Mouse (Mus musculus): ENCODE data around the gene Crybb2. TPM values are rescaled to one million over a fixed set of nuclear protein-coding genes. Genes with fewer than 3 reads are reported as not detected.
A peak's percentile ranks its signal among the peaks of the same experiment; 100 is the strongest.

The Crybb2 gene
- polyA plus RNA-seq, 1 experiment = not detected

GRCm38 (mm10) chr5:113026706-113027105, 43.2 kb downstream of the Crybb2 start:
- 93% methylated on average over 5 of the region's 5 CpGs for WGBS
- H3K27ac ChIP-seq (ENCODE audit: insufficient read depth, low read depth, low read length) = no peak overlapping the region
- TF ChIP-seq CTCF (IDR thresholded peaks at IDR 0.05; ENCODE audit: insufficient read depth, low read depth, low read length) = no peak
- TF ChIP-seq POLR2A (IDR thresholded peaks at IDR 0.05; ENCODE audit: insufficient read depth, low read depth, low read length) = no peak
- H3K4me1 ChIP-seq (ENCODE audit: control insufficient read depth, insufficient read depth, low read length) = peaks cover 17% of the 10 kb centered on the region
- H3K4me3 ChIP-seq (ENCODE audit: insufficient read depth, low read depth, low read length) = no peak overlapping the region

- WGBS = 37% methylated on average over 18 of the region's 18 CpGs
- Histone ChIP-seq H3K4me1 (ENCODE audit: control insufficient read depth, insufficient read depth, low read length) (peaks cover 27% of the 10 kb centered on the region), H3K27ac (ENCODE audit: insufficient read depth, low read depth, low read length) (no peak overlapping the region), H3K4me3 (ENCODE audit: insufficient read depth, low read depth, low read length) (no peak overlapping the region)
- TF ChIP-seq CTCF (IDR thresholded peaks at IDR 0.05; ENCODE audit: insufficient read depth, low read depth, low read length) = no peak
- TF ChIP-seq POLR2A (IDR thresholded peaks at IDR 0.05; ENCODE audit: insufficient read depth, low read depth, low read length) = no peak
Measured at GRCm38 (mm10) chr5:113024154-113024764, 45.7 kb downstream of the Crybb2 start.

DNA sequence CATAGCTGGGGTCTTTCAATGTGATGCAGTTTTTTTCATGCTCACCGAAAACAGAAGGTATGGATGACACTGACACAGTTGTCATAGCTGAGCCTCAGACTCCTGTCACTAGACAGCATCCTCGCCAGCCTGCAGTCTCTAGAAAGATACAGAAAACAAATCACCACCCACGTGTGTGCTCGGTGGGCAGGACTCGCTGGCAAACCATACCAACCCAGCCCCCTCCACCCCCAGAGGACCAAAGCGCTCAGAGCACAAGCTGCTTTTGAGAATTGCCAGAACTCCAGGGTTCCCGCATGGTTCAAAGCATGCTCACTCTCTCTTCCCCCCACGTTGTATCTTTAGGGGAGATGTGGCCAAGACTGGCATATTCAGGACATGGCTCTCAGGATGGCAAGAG, 51.7 kb downstream of the Crybb2 start:
- WGBS = 12% methylated on average over 8 of the region's 8 CpGs
- TF ChIP-seq POLR2A (IDR thresholded peaks at IDR 0.05; ENCODE audit: insufficient read depth, low read depth, low read length) = no peak
- Histone ChIP-seq H3K4me1 (ENCODE audit: control insufficient read depth, insufficient read depth, low read length) (peaks cover 34% of the 10 kb centered on the region), H3K27ac (ENCODE audit: insufficient read depth, low read depth, low read length) (no peak overlapping the region), H3K4me3 (ENCODE audit: insufficient read depth, low read depth, low read length) (no peak overlapping the region)

GRCm38 (mm10) chr5:113017004-113017403, 52.9 kb downstream of the Crybb2 start:
- Histone ChIP-seq H3K4me1 (ENCODE audit: control insufficient read depth, insufficient read depth, low read length) (peaks cover 37% of the 10 kb centered on the region), H3K27ac (ENCODE audit: insufficient read depth, low read depth, low read length) (no peak overlapping the region), H3K4me3 (ENCODE audit: insufficient read depth, low read depth, low read length) (no peak overlapping the region)
- 89% methylated on average over 1 of the region's 1 CpGs for WGBS
- no peak for TF ChIP-seq POLR2A (IDR thresholded peaks at IDR 0.05; ENCODE audit: insufficient read depth, low read depth, low read length)
- TF ChIP-seq CTCF (IDR thresholded peaks at IDR 0.05; ENCODE audit: insufficient read depth, low read depth, low read length) = no peak

GRCm38 (mm10) chr5:113015236-113016061, 54.5 kb downstream of the Crybb2 start, which contains the start of gene Grk3:
Grk3 (minus strand) TSS chr5:113015791.
- peak; percentile 80 for TF ChIP-seq POLR2A (IDR thresholded peaks at IDR 0.05; ENCODE audit: insufficient read depth, low read depth, low read length)
- no peak for TF ChIP-seq CTCF (IDR thresholded peaks at IDR 0.05; ENCODE audit: insufficient read depth, low read depth, low read length)
- Histone ChIP-seq H3K27ac (ENCODE audit: insufficient read depth, low read depth, low read length) (peak within 1 kb of the TSS; percentile 34), H3K4me1 (ENCODE audit: control insufficient read depth, insufficient read depth, low read length) (peaks cover 34% of the 10 kb centered on the region), H3K4me3 (ENCODE audit: insufficient read depth, low read depth, low read length) (peak within 1 kb of the TSS; percentile 75)
- WGBS = 4% methylated on average over 48 of the region's 52 CpGs

DNA sequence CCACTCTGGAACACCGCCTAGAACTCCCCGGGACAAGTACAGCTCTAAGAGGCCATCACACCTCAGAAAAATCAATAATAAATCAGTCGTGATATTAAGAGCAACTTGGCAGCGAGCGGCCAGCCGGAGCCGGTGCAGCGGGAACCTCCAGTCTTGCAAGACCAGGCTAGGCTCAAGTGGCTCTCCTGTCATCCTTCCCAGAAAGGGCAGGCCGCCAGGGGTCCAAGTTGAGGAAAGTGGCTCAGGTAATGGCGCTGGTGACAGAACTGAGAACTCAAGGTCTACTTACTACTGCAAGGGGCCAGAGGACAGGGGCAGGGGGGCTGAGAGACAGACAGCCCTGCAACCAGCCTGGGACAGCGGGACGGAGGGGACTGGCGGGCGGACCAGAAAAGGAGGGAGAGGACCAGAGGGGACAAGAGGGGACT, 55.1 kb downstream of the Crybb2 start:
- TF ChIP-seq CTCF (IDR thresholded peaks at IDR 0.05; ENCODE audit: insufficient read depth, low read depth, low read length) (no peak), POLR2A (IDR thresholded peaks at IDR 0.05; ENCODE audit: insufficient read depth, low read depth, low read length) (no peak)
- H3K27ac ChIP-seq (ENCODE audit: insufficient read depth, low read depth, low read length) = peak overlapping the region; percentile 34; the same call in 1 of the 2 replicates

GRCm38 (mm10) chr5:113014111-113014807, 55.7 kb downstream of the Crybb2 start:
- Histone ChIP-seq H3K4me1 (ENCODE audit: control insufficient read depth, insufficient read depth, low read length) (peaks cover 40% of the 10 kb centered on the region), H3K27ac (ENCODE audit: insufficient read depth, low read depth, low read length) (peak overlapping the region; percentile 7; the same call in 1 of the 2 replicates), H3K4me3 (ENCODE audit: insufficient read depth, low read depth, low read length) (peak overlapping the region; percentile 75)
- WGBS = 11% methylated on average over 16 of the region's 16 CpGs
- TF ChIP-seq CTCF (IDR thresholded peaks at IDR 0.05; ENCODE audit: insufficient read depth, low read depth, low read length) (no peak), POLR2A (IDR thresholded peaks at IDR 0.05; ENCODE audit: insufficient read depth, low read depth, low read length) (no peak)

More for the DNA sequence above, 55.1 kb downstream of the Crybb2 start:
- 3% methylated on average over 14 of the region's 14 CpGs for WGBS
- peaks cover 35% of the 10 kb centered on the region for H3K4me1 ChIP-seq (ENCODE audit: control insufficient read depth, insufficient read depth, low read length)
- H3K4me3 ChIP-seq (ENCODE audit: insufficient read depth, low read depth, low read length) = peak overlapping the region; percentile 75

DNA sequence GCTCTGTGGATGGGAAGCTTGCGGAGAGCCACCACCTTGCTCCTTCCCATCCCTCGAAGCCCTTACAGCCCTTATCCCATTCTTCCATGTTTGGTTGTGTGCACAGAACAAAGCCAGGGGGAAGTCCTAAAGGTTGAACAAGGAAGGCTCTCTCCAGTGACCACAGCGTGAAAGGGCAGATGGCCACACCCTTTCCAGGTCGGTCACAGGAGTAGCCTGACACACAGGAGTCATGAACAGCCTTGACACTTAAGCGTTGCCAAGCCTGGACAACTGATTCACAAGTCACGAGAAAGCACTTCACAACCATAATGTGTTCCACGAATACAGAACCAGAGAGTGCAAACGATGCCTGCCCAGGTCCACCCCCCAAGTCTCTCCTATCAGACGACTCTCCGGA, 58.0 kb downstream of the Crybb2 start:
- H3K4me1 ChIP-seq (ENCODE audit: control insufficient read depth, insufficient read depth, low read length) = peaks cover 39% of the 10 kb centered on the region
- H3K27ac ChIP-seq (ENCODE audit: insufficient read depth, low read depth, low read length) = no peak overlapping the region
- TF ChIP-seq CTCF (IDR thresholded peaks at IDR 0.05; ENCODE audit: insufficient read depth, low read depth, low read length) = no peak
- no peak for TF ChIP-seq POLR2A (IDR thresholded peaks at IDR 0.05; ENCODE audit: insufficient read depth, low read depth, low read length)
- H3K4me3 ChIP-seq (ENCODE audit: insufficient read depth, low read depth, low read length) = no peak overlapping the region
- WGBS = 84% methylated on average over 10 of the region's 10 CpGs
